Mouse (Mus musculus) heart, embryonic 11.5 days (tissue): ENCODE measurements around the gene Atf4. TPM values are rescaled to one million over a fixed set of nuclear protein-coding genes. Genes with fewer than 3 reads are reported as not detected.

Experiments
- ATAC-seq: fragments of 200-750 bp; cut with Nextera tagmentation; replicated peaks from 2 replicates; pipeline ENCODE4 v1.8.0; 2017; ENCODE audit warnings: moderate library complexity; ENCODE audit not compliant: insufficient number of reproducible peaks, low FRiP score, low TSS enrichment
- H3K27ac ChIP-seq: fragments of 300-500 bp; sonication (generic); 2 replicates; pipeline ENCODE4 v1.5.1; 2014; ENCODE audit warnings: mild to moderate bottlenecking, low read depth, low read length
- H3K27me3 ChIP-seq: fragments of 300-500 bp; sonication (generic); 2 replicates; pipeline ENCODE4 v1.6.1; 2014; ENCODE audit warnings: mild to moderate bottlenecking, low read length, mixed read lengths; ENCODE audit not compliant: control insufficient read depth, insufficient read depth
- H3K36me3 ChIP-seq: fragments of 300-500 bp; sonication (generic); 2 replicates; pipeline ENCODE4 v1.6.1; 2014; ENCODE audit warnings: mild to moderate bottlenecking, low read length, moderate library complexity, mixed read lengths; ENCODE audit not compliant: control insufficient read depth, insufficient read depth
- H3K4me1 ChIP-seq: fragments of 300-500 bp; sonication (generic); 2 replicates; pipeline ENCODE4 v1.6.1; 2014; ENCODE audit warnings: low read length; ENCODE audit not compliant: control insufficient read depth, insufficient read depth
- H3K4me2 ChIP-seq: fragments of 300-500 bp; sonication (generic); 2 replicates; pipeline ENCODE4 v1.6.1; 2014; ENCODE audit warnings: mild to moderate bottlenecking, moderate library complexity
- H3K4me3 ChIP-seq: fragments of 300-500 bp; sonication (generic); 2 replicates; pipeline ENCODE4 v1.5.1; 2014; ENCODE audit warnings: low read depth, low read length
- H3K9ac ChIP-seq: fragments of 300-500 bp; sonication (generic); 2 replicates; pipeline ENCODE4 v1.6.1; 2014; ENCODE audit warnings: mild to moderate bottlenecking, low read depth, low read length, moderate library complexity
- H3K9me3 ChIP-seq: fragments of 300-500 bp; sonication (generic); replicated peaks from 2 replicates; pipeline ENCODE4 v1.6.1; 2016; ENCODE audit warnings: low read length; ENCODE audit not compliant: control insufficient read depth
- WGBS: fragments of 180-500 bp; shearing (Covaris S2); extraction: QIAGEN DNeasy Blood & Tissue Kit; methylation state at CpG from one replicate; pipeline ENCODE4 v1.1.7; 2014; ENCODE audit not compliant: insufficient replicate concordance; 5-methylcytosine and 5-hydroxymethylcytosine counted together
- polyA plus RNA-seq: library from polyadenylated mRNA; unstranded; fragments of >200 nt; fragmentation: Nextera tagmentation; extraction: Ambion mirVana; gene quantifications from 2 replicates; pipeline ENCODE4 v1.2.1, GENCODE M21; 2014

Gene Atf4
- 90.2 and 94.4 TPM in 2 replicates for polyA plus RNA-seq

DNA sequence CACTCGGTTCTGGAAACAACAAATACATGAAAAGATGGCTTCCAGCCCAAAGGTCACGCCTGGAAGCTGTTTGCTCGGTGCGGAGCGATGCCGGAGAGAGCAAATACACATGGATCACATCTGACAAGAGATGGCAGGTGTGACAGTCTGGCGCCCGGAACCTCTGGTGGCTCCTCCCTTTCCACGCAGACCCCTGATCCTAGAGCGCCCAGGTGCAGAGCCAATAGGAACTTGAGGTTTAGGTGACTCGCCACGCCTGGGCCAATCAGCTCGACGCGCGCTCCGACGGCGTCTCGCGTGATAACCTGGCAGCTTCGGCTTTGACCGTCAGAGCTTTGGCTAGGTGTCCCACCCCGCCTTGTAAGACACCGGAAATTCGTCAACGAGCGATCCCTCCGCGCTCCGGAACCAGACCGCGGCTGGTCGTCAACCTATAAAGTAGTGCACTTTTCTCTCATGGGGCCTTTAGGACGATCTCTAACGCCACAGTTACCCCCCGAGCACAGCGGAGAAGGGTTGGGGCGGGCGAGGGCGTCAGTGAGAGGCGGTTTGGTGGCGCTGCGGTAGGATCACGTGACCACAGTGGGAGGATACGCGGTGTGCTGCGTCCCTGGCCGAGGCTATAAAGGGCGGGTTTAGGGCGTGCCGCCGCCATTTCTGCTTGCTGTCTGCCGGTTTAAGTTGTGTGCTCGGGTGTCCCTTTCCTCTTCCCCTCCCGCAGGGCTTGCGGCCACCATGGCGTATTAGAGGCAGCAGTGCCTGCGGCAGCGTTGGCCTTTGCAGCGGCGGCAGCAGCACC lies at the start of gene Atf4:
Gene Atf4, plus strand, starts transcription at position 338 of the 799 bp plus-strand sequence.
- Histone ChIP-seq H3K4me3 (peak within 1 kb of the TSS; percentile 98), H3K36me3 (peaks cover 14% of the 10 kb centered on the region), H3K4me2 (peak within 1 kb of the TSS; percentile 84), H3K4me1 (peaks cover 39% of the 10 kb centered on the region), H3K9me3 (no peaks in the 10 kb centered on the region), H3K9ac (peak within 1 kb of the TSS; percentile 100), H3K27me3 (no peaks in the 10 kb centered on the region), H3K27ac (peak within 1 kb of the TSS; percentile 99)
- ATAC-seq: peak; percentile 91
- under 1% methylated on average over 62 of the region's 62 CpGs for WGBS

DNA sequence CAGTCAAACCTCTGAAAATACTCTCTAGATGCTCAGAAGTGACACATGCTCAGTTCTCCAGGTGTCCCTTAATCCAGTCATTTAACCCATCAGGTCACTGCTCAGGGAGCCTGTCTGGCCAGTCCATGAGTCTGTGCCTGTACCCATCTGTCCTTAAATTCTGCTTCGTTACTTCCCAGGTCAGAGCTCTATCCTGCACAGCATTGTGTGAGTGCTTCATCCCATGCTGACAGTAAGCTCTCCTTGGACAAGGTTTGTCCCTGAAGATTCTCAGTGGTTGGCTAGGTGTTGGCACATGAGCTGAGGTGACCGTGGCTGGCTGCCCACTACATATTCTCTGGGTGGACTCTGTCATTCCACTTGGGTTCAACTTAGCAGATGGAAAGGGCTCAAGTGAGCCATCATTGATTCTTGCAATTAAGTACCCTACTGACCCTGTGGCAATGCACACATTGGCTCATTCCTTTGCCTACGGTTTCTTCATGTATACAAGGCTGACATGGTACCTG lies 48.9 kb upstream of the Atf4 start:
- WGBS: 82% methylated on average over 3 of the region's 3 CpGs
- no peak overlapping the region for H3K4me2 ChIP-seq
- no peaks in the 10 kb centered on the region for H3K36me3 ChIP-seq
- no peak for ATAC-seq
- H3K27ac ChIP-seq: no peak overlapping the region
- H3K27me3 ChIP-seq: no peaks in the 10 kb centered on the region
- no peaks in the 10 kb centered on the region for H3K4me1 ChIP-seq
- H3K4me3 ChIP-seq: no peak overlapping the region
- H3K9me3 ChIP-seq: no peaks in the 10 kb centered on the region
- no peak overlapping the region for H3K9ac ChIP-seq

DNA sequence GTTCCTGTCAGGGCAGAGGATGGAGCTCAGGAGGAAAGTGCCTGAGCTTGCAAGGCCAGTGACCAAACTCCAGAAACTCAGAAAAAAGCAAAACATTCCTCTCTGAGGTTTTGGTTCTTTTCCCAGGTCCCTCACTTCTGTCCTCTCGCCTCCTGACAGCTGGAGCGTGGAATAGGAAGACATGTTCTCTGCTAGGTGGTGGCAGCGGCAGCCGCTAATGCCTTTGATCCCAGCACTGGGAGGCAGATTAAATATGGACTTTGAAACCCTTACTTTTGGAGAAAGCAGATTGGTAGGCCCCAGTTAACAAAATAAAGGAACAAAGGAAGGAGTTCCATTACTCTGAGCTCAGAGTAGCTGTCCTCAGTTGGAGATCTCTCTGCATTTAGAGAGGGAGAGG lies 46.5 kb upstream of the Atf4 start:
- no peak overlapping the region for H3K4me3 ChIP-seq
- H3K9me3 ChIP-seq: no peaks in the 10 kb centered on the region
- no peak for ATAC-seq
- H3K27ac ChIP-seq: no peak overlapping the region
- no peak overlapping the region for H3K4me2 ChIP-seq
- no peak overlapping the region for H3K9ac ChIP-seq
- 35% methylated on average over 4 of the region's 4 CpGs for WGBS
- H3K27me3 ChIP-seq: no peaks in the 10 kb centered on the region
- H3K36me3 ChIP-seq: peaks cover 3% of the 10 kb centered on the region; the same call in 1 of the 2 replicates
- no peaks in the 10 kb centered on the region for H3K4me1 ChIP-seq

DNA sequence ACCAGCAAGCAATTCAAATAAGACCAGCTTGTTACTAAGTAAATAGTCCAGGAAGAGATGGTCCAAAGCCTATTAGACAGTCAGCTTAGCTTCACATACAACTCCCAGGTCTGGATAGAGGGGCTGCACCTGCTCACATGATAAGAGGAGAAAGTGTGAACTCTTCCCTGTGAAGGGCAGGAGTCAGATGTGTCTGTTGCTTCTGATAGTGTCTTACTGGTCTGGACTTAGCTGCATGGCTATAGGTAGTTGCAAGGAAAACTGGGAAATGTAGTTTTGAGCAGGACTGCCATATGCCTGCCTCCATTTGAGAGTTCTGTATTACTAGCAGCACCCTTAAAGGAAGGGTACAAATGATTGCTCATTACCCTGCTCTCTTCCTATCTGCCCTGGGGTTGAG lies 41.3 kb upstream of the Atf4 start:
- H3K9ac ChIP-seq: no peak overlapping the region
- H3K4me3 ChIP-seq: no peak overlapping the region
- no peaks in the 10 kb centered on the region for H3K4me1 ChIP-seq
- no peaks in the 10 kb centered on the region for H3K27me3 ChIP-seq
- H3K4me2 ChIP-seq: no peak overlapping the region
- no peak for ATAC-seq
- peaks cover 3% of the 10 kb centered on the region; the same call in 1 of the 2 replicates for H3K36me3 ChIP-seq
- no peaks in the 10 kb centered on the region for H3K9me3 ChIP-seq
- no peak overlapping the region for H3K27ac ChIP-seq

DNA sequence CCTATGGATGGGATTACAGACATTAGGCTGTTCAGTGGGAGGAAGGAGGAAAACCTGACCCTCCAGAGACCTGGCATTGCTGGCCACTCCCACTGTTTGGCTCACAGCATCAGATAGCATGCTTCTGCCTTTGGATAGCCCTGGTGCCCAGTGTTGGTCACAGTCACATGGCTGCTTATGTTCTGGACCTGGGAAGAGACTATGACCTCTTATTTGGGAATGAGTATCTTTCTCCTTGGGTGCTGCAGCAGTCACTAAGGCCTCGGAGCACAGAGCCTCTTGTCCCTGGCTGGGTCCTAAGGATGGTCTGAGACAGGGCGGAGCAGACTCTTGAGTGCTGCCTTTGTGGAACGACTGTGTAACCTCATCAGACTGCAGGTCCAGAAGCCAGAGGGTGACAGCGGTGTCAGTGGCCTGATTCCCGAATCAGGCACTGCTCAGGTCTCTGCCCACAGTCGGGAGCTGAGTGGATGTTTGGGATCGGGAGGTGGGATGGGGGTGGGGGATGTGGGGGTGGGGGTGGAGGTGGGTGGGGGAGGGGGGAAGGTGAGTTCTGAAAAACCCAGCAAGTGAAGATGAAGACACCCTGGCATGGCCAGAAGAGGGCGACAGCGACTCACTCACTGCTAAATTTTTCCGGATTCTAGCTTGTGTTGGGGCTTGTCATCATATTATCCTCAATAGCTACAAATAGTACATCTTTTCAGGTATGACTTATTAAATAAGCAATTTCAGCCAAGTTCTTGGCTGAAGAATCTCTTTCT lies 39.1 kb upstream of the Atf4 start:
- Histone ChIP-seq H3K27ac (no peak overlapping the region), H3K4me2 (no peak overlapping the region), H3K9me3 (no peaks in the 10 kb centered on the region), H3K4me3 (no peak overlapping the region), H3K4me1 (no peaks in the 10 kb centered on the region), H3K36me3 (peaks cover 3% of the 10 kb centered on the region; the same call in 1 of the 2 replicates), H3K9ac (no peak overlapping the region), H3K27me3 (no peaks in the 10 kb centered on the region)
- WGBS: 15% methylated on average over 10 of the region's 10 CpGs
- ATAC-seq: 0 out of 2 replicates have a peak, but pooled peaks have one; percentile 16

DNA sequence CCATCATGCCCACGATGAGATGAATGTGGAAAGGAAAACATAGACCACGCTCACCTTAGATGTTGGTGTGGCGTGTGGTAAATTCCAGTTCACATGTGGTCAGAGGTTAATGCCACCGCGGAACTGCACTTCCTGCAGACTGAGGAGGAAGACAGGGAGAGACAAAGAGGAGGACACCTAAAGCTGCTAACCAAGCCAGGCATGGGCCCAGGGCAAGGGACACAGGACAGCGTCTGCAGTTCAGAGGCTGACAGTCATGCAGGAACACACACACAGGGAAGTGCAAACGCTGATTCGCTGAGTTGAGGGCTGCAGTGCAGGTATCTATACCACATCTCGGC lies 38.5 kb upstream of the Atf4 start:
- H3K9me3 ChIP-seq: no peaks in the 10 kb centered on the region
- no peak for ATAC-seq
- no peak overlapping the region for H3K4me3 ChIP-seq
- H3K27me3 ChIP-seq: no peaks in the 10 kb centered on the region
- H3K36me3 ChIP-seq: peaks cover 3% of the 10 kb centered on the region; the same call in 1 of the 2 replicates
- no peak overlapping the region for H3K9ac ChIP-seq
- no peaks in the 10 kb centered on the region for H3K4me1 ChIP-seq
- no peak overlapping the region for H3K4me2 ChIP-seq
- H3K27ac ChIP-seq: no peak overlapping the region
- 61% methylated on average over 9 of the region's 9 CpGs for WGBS

DNA sequence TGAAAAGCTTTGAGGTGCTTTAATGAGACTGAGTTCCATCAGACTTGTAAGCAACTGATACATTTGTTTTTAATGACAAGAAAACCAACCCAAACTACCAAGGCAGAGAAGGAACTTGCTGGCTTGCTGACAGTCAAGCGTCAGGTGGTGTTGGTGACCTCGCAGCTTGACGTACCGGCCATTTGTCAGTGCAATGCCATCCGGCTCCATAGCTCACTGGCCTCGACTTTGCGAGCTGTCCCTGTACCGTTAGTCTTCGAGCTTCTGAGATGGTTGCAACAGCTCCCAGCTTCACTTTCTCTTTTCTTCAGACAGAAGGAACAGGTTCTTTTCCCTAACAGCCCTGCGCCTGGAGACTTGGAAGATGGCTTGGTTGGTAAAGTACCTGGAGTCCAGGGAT lies 37.5 kb upstream of the Atf4 start:
- no peak overlapping the region for H3K9ac ChIP-seq
- ATAC-seq: no peak
- H3K4me1 ChIP-seq: no peaks in the 10 kb centered on the region
- H3K4me2 ChIP-seq: no peak overlapping the region
- no peaks in the 10 kb centered on the region for H3K36me3 ChIP-seq
- 82% methylated on average over 10 of the region's 10 CpGs for whole genome bisulfite sequencing
- no peak overlapping the region for H3K4me3 ChIP-seq
- no peaks in the 10 kb centered on the region for H3K27me3 ChIP-seq
- H3K27ac ChIP-seq: no peak overlapping the region
- no peaks in the 10 kb centered on the region for H3K9me3 ChIP-seq

DNA sequence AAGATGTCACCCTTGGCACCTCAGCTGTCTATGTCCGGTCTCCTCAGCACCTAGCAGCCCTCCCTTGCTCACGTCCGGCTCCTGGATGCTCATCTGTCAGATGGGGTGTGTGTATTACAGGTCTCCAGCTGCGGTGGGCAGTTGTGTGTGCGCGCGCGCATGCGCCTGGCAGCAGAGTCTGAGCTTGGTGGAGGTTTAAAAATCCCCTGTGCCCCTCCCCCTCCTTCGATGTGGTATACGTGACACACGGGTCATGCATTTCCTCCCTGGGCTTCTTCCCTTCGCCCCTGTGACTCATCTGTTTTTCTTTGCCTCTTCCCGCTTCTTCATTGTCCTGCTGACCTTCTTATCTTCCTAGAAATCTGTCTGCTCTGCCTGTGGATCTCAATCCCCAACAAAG lies 35.8 kb upstream of the Atf4 start:
- peaks cover 7% of the 10 kb centered on the region for H3K4me1 ChIP-seq
- H3K27me3 ChIP-seq: no peaks in the 10 kb centered on the region
- peak overlapping the region; percentile 23 for H3K4me2 ChIP-seq
- no peaks in the 10 kb centered on the region for H3K9me3 ChIP-seq
- H3K27ac ChIP-seq: no peak overlapping the region
- H3K36me3 ChIP-seq: no peaks in the 10 kb centered on the region
- no peak overlapping the region for H3K4me3 ChIP-seq
- WGBS: 27% methylated on average over 14 of the region's 14 CpGs
- ATAC-seq: no peak
- H3K9ac ChIP-seq: no peak overlapping the region
